Mouse (Mus musculus) left cerebral cortex, adult 8-10 months (tissue): Measurements from ENCODE around the gene Nmb. TPM values are rescaled to one million over a fixed set of nuclear protein-coding genes. Genes with fewer than 3 reads are reported as not detected.

ENCODE experiments used
- DNase-seq, 2 experiments: peaks; one replicate each; pipeline ENCODE4 v3.0.0; 2022; ENCODE audit warnings: low spot score in 2 of 2
- total RNA-seq, 4 experiments: library from RNA; stranded (reverse); gene quantifications; 2 replicates each; pipeline ENCODE4 v1.2.4; 2022

The Nmb gene
- total RNA-seq, 4 experiments from 2014 or later: 3.4 to 7.1 (median 4.7) TPM

DNA sequence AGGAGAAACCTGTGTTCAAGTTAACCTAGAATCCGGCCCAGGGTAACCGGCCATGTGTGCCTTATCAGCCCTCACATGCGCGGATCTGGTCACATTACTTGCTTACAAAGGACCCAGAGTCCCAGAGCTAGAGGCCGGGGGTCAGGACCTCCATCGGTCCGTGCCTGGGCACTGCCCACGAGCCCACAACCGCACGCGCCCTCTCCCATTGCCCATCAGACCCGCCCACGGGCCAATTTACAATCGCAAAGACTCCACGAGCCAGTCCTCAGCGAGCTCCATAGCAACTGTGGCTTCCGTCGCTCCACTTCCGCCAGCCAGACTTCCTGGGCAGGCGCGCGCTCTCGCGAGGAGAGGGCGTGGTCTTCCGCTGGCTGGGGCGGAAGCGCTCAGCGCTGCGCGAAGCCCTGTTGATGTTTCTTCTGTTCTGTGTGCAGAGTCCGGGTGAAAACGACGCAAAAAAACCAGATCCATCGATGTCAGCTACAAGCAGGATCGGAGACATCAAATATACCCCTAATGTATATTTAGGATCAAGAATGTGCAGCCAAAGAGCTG lies 3.9 kb downstream of the Nmb start, which contains the start of gene Wdr73:
Wdr73 (minus strand) TSS at position 326 of the 558 bp plus-strand sequence.
- DNase-seq: peak; percentile 69 to 88

GRCm38 (mm10) chr7:80897721-80898120 lies 7.2 kb downstream of the Nmb start:
- no peak for DNase-seq

DNA sequence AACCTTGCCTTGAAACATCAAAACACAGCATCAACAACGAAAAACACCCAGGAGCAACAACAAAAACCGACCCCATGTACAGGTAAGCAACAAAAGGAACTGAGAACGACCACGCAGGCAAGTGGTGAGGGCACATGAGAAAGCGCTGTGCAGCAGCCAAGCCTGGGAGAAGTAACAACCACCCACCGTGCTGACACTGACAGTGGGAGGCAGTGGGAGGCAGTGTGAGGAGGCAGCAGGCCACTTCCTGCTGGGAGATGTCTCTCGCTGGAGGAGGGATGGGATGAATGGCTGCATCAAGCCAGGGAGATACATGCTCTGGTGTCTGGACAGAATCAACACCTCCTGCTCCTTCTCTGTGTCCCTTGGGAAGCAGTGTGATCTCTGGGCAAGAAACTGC lies 7.7 kb downstream of the Nmb start:
- DNase-seq: no peak

GRCm38 (mm10) chr7:80894815-80895519 lies 9.9 kb downstream of the Nmb start:
- no peak for DNase-seq

DNA sequence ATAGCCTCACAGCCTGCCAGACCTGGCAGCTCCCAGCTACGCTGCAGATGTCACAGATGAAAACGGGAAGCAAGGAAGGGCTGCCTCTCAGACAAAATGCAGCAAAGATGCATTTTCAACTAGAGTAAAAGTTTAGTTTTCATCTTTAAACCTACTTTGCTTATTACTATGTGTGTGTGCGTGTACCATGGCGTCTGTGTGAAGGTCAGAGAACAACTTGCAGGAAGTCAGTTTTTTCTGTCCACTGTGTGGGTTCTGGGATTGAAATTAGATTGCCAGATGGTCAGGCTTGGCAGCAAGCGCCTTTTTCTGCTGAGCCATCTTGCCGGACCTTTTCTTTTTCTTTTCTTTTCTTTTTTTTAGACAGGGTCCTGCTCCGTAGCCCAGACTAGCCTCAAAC lies 10.7 kb downstream of the Nmb start:
- DNase-seq: no peak

DNA sequence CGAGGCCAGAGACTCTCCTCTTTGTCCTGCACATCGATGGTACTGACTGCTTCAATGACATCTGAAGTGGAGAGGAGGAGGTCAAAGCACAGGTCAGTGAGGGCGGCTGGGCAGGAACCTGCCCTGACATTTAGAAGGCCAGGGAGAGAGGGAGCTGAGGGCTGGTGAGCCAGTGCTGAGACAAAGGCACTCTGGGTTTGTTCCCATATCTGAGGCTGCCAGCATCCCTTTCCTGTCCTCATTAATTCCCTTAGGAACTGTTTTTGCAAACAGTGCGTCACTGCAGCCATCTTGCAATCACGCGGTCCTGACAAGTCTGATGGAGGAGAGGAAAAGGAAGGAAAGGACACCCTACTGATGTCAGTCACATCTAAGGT lies 11.1 kb downstream of the Nmb start:
- DNase-seq: no peak

DNA sequence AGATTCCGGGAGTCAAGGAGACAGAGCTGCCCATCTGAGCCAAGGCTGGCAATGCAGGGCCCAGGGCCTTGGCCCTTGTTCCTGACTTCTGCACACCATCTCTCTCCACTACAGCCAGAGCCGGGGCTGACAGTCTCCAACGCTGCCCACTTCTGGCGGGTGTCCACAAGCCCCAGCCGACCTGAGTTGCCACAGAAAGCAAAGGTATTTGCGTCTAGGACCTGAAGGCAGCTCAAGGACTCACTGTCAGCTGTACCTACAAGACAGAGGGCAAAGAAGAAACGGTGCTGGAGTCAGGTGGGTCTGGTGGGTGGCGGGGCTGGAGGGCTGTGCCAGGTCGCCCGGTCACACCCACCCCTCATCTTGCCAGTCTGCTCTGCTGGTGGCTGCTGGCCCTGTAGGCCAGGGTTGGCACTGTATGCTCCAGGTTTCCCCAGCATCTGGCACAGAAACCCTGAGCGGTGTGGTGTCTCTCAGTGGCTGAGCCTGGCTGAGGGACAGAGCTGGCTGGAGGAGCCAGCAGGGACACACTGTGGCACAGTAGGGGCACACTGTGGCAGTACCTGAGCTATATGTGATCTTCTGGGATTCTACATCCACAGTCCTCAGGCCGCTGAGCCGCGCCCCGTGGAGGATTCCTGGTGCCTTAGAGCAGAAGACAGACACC lies 11.7 kb downstream of the Nmb start:
- DNase-seq: no peak

DNA sequence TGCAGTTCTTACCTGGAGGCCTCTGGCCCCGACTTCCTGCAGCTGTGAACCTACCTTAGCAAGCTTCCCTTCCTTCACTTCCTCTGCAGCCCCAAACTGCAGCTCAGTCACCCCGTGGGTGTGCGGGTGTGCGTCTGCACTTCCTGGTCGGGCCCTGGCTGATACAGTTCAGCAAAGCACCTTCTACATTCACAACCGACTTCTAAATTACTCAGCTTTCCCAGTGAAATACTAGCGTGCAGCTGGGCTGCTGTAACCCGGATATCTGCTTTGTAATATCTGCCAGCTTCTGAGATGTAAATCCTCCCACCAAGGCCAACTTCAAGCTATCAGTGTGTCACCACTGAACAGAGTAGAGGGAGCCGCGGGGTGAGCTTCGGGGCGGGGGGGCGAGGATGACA lies 15.0 kb downstream of the Nmb start:
- no peak for DNase-seq

DNA sequence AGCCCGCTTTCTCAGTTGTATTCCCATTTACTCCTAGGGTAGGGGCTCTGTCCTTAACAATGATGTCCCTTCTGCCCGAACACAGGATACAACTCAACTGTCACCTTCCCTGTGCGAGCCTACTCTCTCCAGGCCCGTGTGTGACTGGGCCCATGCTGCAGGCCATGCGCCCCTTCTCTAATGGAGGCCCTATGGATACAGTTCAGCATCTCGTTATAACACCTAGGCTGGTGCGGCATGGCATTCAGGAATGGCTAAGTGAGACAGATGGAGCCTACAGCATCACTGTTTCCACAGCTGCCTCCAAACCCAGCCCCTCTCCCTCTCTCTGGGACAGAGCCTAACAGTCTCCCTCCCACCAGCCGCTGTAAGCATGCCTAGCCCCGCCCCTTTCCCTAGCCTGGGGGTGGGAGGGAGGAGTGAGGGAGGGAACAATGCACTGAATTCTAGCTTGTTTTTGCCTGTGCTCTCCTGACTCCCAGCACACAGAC lies 15.8 kb downstream of the Nmb start:
- DNase-seq: no peak

DNA sequence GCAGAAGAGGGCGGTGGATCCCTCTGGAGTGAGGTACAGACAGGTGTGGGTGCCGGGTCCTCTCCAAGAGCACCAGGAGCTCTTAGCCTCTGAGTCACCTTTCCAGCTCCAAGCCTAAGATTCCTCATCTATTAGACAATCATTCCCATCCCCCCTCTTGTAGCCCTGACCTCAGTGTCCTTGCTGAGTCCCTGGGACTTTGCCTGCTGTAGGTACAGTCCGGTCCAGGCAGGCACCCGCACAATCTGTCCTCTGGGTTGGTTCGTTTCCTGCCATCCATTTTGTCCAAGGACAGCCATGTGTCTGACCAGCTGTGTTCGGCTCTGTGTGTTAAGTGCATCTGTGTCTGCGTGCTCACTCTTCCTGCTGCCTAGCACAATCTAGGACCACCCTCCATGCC lies 16.3 kb downstream of the Nmb start:
- no peak for DNase-seq

DNA sequence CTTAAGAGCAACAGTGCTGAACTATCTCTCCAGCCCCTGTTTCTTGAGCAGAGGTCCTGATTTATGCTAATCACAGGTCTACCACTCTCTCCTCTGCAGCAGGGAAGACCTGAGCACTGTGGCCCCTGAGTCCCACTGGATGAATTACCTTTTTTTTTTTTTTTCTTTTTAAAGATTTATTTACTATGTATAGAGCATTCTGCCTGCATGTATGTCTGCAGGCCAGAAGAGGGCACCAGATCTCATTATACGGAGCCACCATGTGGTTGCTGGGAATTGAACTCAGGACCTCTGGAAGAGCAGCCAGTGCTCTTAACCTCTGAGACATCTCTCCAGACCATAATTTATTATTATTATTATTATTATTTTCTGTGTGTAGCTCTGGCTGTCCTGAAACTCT lies 19.2 kb downstream of the Nmb start:
- no peak for DNase-seq

GRCm38 (mm10) chr7:80882830-80883505 lies 21.9 kb downstream of the Nmb start:
- peak in 1 of 2 experiments; percentile 81 for DNase-seq

- no peak for DNase-seq
Measured at GRCm38 (mm10) chr7:80875727-80876126, 29.1 kb downstream of the Nmb start.

DNA sequence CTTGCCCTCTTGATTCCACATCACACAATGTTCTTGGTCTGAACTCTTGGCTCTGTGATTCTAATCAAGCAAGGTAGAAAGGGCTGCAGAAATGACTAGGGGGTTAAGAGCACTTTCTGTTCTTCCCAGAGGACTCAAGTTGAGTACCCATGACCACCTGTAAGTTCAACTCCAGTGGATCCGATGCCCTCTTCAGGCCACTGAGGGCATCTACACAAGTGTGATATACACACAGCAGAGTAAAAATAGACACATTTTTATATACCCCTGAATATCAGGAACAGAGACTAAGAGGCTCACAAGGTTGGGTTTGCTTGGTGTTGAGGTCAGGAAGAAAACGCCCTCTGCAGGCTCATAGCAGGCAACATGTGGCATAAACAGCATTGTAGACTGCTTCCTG lies 31.2 kb downstream of the Nmb start:
- no peak for DNase-seq

- no peak for DNase-seq
Measured at GRCm38 (mm10) chr7:80873038-80873437, 31.8 kb downstream of the Nmb start.

DNA sequence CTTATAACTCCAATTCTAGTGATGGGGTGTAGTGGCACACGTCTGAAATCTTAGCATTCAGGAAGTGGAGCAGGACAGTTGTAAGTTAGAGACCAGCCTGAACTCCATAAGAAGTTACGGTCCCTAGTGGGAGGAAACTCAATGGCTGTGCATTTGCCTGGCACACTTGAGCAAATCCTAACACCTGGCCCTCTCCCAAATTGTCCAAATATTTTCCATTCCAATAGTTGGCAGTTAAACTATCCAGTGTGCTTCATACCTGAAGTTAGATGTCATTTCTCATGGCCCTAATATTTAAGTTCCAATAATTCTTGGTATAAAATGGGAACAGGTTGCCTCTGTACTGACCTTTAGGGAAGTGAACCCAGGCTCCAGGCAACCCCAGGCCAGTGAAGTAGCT lies 36.2 kb downstream of the Nmb start:
- no peak for DNase-seq

- no peak for DNase-seq
Measured at GRCm38 (mm10) chr7:80866514-80867147, 38.2 kb downstream of the Nmb start.

DNA sequence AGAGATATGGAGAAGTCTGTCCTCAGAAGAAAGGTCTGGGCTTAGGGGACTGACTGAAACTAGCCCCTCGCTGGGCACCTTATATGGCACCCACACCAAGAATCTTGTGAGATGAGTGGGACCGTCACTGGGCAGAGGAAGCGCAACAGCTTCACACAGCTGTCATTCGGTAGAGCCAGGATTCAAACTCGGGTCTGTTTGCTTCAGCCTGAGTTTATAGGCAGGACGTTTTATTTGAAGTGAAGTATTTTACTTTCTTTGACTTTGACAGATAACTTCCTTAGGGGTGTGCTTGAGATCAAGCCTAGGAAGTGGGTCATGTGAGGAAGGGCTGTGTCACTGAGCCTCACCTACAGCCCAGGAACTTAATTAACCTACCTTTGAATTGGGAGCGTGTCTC lies 39.4 kb downstream of the Nmb start:
- DNase-seq: no peak

DNA sequence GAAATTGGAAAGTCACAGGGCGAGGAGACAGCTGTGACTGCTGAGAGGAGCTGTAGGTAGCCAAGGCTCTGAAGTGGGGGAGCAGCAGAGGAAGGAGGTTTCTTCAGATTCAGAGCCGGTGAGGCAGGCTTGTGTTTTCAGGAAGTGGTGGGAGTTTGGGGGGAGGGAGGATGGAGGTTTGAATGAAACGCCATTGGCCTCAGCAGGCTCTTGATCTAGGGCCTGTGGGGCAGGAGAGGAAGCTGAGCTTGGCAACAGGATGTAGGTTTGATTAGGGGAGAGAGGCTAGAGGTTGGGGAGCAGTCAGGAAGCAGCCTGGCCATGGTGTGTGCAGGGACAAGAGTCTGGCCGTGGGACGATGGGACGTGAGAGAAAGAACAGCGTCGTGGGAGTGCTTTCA lies 40.0 kb downstream of the Nmb start:
- DNase-seq: no peak

DNA sequence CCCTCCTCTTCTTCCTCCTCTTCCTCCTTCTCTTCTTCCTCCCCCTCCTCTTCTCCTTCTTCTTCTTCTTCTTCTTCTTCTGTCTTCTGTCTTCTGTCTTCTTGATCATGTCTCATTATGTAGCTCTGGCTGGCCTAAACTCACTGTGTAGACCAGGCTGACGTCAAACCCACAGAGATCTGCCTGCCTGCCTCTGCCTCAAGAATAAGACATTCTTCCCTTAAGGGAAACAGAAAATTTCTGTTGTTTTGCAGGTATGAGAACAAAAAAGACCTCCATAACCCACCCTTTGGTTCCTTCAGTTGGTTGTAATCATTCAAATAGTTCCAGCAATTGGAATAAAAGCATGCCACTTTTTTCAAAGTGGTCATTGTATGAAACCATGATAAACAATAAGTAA lies 40.7 kb downstream of the Nmb start:
- no peak for DNase-seq

GRCm38 (mm10) chr7:80863520-80863919 lies 41.4 kb downstream of the Nmb start:
- DNase-seq: no peak

GRCm38 (mm10) chr7:80862475-80862874 lies 42.4 kb downstream of the Nmb start:
- no peak for DNase-seq
